Mouse (Mus musculus): ENCODE results near the gene Clec10a. TPM values are rescaled to one million over a fixed set of nuclear protein-coding genes. Genes with fewer than 3 reads are reported as not detected.

The Clec10a gene
- total RNA-seq (2023; ENCODE audit: inconsistent age) = 0.57 TPM in 1 of 4 replicates, not detected in the others

DNA sequence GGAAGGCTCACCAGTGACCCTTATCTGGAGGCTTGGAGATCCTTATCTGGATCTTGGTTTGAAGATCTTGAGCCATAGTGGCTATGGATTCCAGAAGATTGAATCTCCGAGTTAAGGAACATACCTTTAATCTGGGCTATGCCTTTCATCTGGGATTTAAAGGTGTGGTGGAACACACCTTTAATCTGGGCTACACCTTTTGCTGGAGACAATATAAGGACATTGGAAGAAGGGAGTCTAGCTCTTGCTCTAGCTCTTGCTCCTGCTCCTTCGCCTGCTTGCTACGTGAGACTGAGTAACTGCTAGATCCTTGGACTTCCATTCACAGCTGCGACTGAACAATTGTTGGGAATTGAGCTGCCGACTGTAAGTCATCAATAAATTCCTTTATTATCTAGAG, at the start of gene Clec10a:
TSS of gene Clec10a (plus strand) at position 301 of the 400 bp plus-strand sequence.

DNA sequence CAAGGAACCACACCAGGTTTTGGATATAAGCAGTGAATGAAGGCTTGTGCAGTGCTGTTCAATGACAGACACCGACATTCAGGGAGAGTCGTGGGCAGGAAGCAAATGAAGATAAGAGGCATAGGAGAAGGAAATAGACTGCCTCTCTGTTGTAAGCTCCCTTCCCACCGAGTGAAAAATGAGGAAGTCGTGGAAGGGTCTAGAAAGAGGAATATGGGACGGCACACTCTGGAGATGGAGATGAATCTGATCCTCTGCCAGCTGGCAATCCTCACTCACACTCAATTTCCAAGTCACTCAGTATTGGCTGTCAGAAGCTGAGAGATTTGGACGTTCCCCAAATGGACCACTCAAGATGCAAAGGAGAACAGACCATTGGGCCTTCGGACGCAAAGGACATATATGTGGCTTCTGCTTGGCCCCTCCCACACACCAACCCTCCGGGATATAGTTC, 26.0 kb upstream of the Clec10a start, which contains the start of gene Mgl2:
TSS of gene Mgl2 (plus strand) at position 404 of the 454 bp plus-strand sequence.

DNA sequence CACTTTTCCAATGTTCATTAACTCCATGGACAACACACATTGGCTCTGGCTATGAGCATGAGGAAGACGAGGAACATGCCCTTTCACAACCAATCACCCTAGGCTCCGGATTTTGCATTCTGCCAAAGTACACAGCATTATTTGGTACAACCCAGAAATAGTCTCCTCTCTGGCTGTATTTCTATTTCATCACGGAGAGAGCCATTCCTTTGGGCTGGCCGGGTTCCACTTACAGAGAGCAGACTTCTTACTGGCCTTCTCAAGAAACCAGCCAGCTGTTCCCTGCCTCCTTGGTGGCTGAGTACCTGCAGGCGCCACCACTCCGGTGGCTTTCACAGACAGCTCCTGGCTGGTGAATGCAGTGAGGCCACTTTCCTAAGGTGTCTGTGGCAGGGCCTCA, 56.4 kb downstream of the Clec10a start, which contains the start of gene Slc16a11:
TSS of gene Slc16a11 (plus strand) at position 330 of the 400 bp plus-strand sequence.

Other genes starting within 250 kb of the Clec10a start
- gene Gps2, start 242.3 kb upstream of the Clec10a start, total RNA-seq (2023; ENCODE audit: inconsistent age) = 138 to 159 TPM (median 142 TPM) in 4 replicates
- gene Eif5a, start 234.2 kb upstream of the Clec10a start, total RNA-seq (2023; ENCODE audit: inconsistent age) = 362 to 387 TPM (median 377 TPM) in 4 replicates
- gene Ybx2, start 220.4 kb upstream of the Clec10a start, total RNA-seq (2023; ENCODE audit: inconsistent age) = not detected in 4 replicates
- not detected in 4 replicates for gene Slc2a4, start 208.0 kb upstream of the Clec10a start, total RNA-seq (2023; ENCODE audit: inconsistent age)
- not detected in 4 replicates for gene Cldn7, start 191.4 kb upstream of the Clec10a start, total RNA-seq (2023; ENCODE audit: inconsistent age)
- 103 to 123 TPM (median 108 TPM) in 4 replicates for gene Ctdnep1, start 175.0 kb upstream of the Clec10a start, total RNA-seq (2023; ENCODE audit: inconsistent age)
- 34.4 to 62.8 TPM (median 46.7 TPM) in 4 replicates for gene Elp5, start 173.7 kb upstream of the Clec10a start, total RNA-seq (2023; ENCODE audit: inconsistent age)
- gene Gabarap, start 165.1 kb upstream of the Clec10a start, total RNA-seq (2023; ENCODE audit: inconsistent age) = 311 to 355 TPM (median 331 TPM) in 4 replicates
- 52.7 to 62.9 TPM (median 56.6 TPM) in 4 replicates for gene Phf23, start 160.4 kb upstream of the Clec10a start, total RNA-seq (2023; ENCODE audit: inconsistent age)
- 48.4 to 53.5 TPM (median 51.0 TPM) in 4 replicates for gene Dvl2, start 155.6 kb upstream of the Clec10a start, total RNA-seq (2023; ENCODE audit: inconsistent age)
- 53.0 to 60.7 TPM (median 59.3 TPM) in 4 replicates for gene Acadvl, start 140.8 kb upstream of the Clec10a start, total RNA-seq (2023; ENCODE audit: inconsistent age)
- gene Dlg4, start 139.3 kb upstream of the Clec10a start, total RNA-seq (2023; ENCODE audit: inconsistent age) = 3.5 to 5.4 TPM (median 4.2 TPM) in 4 replicates
- gene Asgr1, start 102.1 kb upstream of the Clec10a start, total RNA-seq (2023; ENCODE audit: inconsistent age) = not detected in 4 replicates
- gene Asgr2, start 63.6 kb upstream of the Clec10a start, total RNA-seq (2023; ENCODE audit: inconsistent age) = not detected in 4 replicates
- gene Mgl2, start 25.9 kb upstream of the Clec10a start, total RNA-seq (2023; ENCODE audit: inconsistent age) = not detected in 4 replicates
- not detected in 4 replicates for gene Slc16a11, start 56.6 kb downstream of the Clec10a start, total RNA-seq (2023; ENCODE audit: inconsistent age)
- 1.8 to 2.3 TPM (median 2.1 TPM) in 4 replicates for gene Slc16a13, start 64.9 kb downstream of the Clec10a start, total RNA-seq (2023; ENCODE audit: inconsistent age)
- gene Bcl6b, start 73.6 kb downstream of the Clec10a start, total RNA-seq (2023; ENCODE audit: inconsistent age) = 0.45 to 1.1 TPM (median 0.85 TPM) in 4 replicates
- 62.4 to 92.8 TPM (median 71.3 TPM) in 4 replicates for gene 0610010K14Rik, start 81.7 kb downstream of the Clec10a start, total RNA-seq (2023; ENCODE audit: inconsistent age)
- 4.4 to 9.6 TPM (median 7.2 TPM) in 4 replicates for gene Gm21988, start 83.6 kb downstream of the Clec10a start, total RNA-seq (2023; ENCODE audit: inconsistent age)
- 73.2 to 81.6 TPM (median 73.8 TPM) in 4 replicates for gene Rnasek, start 83.6 kb downstream of the Clec10a start, total RNA-seq (2023; ENCODE audit: inconsistent age)
- 0.57 to 0.64 TPM in 2 of 4 replicates, not detected in the others for gene Alox12, start 99.2 kb downstream of the Clec10a start, total RNA-seq (2023; ENCODE audit: inconsistent age)
- not detected in 4 replicates for gene Alox12e, start 166.4 kb downstream of the Clec10a start, total RNA-seq (2023; ENCODE audit: inconsistent age)
- gene Alox15, start 195.8 kb downstream of the Clec10a start, total RNA-seq (2023; ENCODE audit: inconsistent age) = 0.21 to 1.9 TPM (median 0.26 TPM) in 3 of 4 replicates, not detected in the other

Measured in B cell, adult (primary cell).